Mouse (Mus musculus): ENCODE results near the gene Orm1. TPM values are rescaled to one million over a fixed set of nuclear protein-coding genes. Genes with fewer than 3 reads are reported as not detected.

Orm1 gene
- polyA plus RNA-seq, 1 experiment from 2014 or later = not detected

GRCm38 (mm10) chr4:63362150-63362549, 17.8 kb downstream of the Orm1 start, which contains the start of gene Orm2:
Gene Orm2, plus strand, starts transcription at chr4:63362449.
- no peak within 1 kb of the TSS for H3K9ac ChIP-seq (ENCODE audit: low read length)
- ATAC-seq (ENCODE audit: insufficient number of reproducible peaks, low FRiP score, low TSS enrichment, low read depth) = no peak
- no peak for DNase-seq (ENCODE audit: low spot score)
- H3K9me3 ChIP-seq (ENCODE audit: control insufficient read depth, low read length) = no peaks in the 10 kb centered on the region
- WGBS = 93% methylated on average over 5 of the region's 5 CpGs
- H3K27ac ChIP-seq (replicated peaks; ENCODE audit: low read depth, low read length) = no peak within 1 kb of the TSS
- H3K4me1 ChIP-seq (ENCODE audit: control insufficient read depth, insufficient read depth, low read length) = no peaks in the 10 kb centered on the region
- no peaks in the 10 kb centered on the region for H3K27me3 ChIP-seq (ENCODE audit: control insufficient read depth, insufficient read depth, low read length)
- H3K36me3 ChIP-seq (ENCODE audit: control insufficient read depth, insufficient read depth, low read length) = no peaks in the 10 kb centered on the region
- no peak within 1 kb of the TSS for H3K4me3 ChIP-seq (ENCODE audit: low read depth, low read length)
- no peak within 1 kb of the TSS for H3K4me2 ChIP-seq (ENCODE audit: low read depth, severe bottlenecking)

GRCm38 (mm10) chr4:63368577-63368976, 24.2 kb downstream of the Orm1 start:
- no peaks in the 10 kb centered on the region for H3K9me3 ChIP-seq (ENCODE audit: control insufficient read depth, low read length)
- H3K36me3 ChIP-seq (ENCODE audit: control insufficient read depth, insufficient read depth, low read length) = peaks cover 5% of the 10 kb centered on the region; the same call in 1 of the 2 replicates
- ATAC-seq (ENCODE audit: insufficient number of reproducible peaks, low FRiP score, low TSS enrichment, low read depth) (no peak), DNase-seq (ENCODE audit: low spot score) (peak; percentile 92)
- H3K4me3 ChIP-seq (ENCODE audit: low read depth, low read length) = no peak overlapping the region
- WGBS = 11% methylated on average over 4 of the region's 4 CpGs
- H3K27ac ChIP-seq (replicated peaks; ENCODE audit: low read depth, low read length) = no peak overlapping the region
- H3K27me3 ChIP-seq (ENCODE audit: control insufficient read depth, insufficient read depth, low read length) = no peaks in the 10 kb centered on the region
- H3K9ac ChIP-seq (ENCODE audit: low read length) = no peak overlapping the region
- H3K4me1 ChIP-seq (ENCODE audit: control insufficient read depth, insufficient read depth, low read length) = no peaks in the 10 kb centered on the region
- no peak overlapping the region for H3K4me2 ChIP-seq (ENCODE audit: low read depth, severe bottlenecking)

DNA sequence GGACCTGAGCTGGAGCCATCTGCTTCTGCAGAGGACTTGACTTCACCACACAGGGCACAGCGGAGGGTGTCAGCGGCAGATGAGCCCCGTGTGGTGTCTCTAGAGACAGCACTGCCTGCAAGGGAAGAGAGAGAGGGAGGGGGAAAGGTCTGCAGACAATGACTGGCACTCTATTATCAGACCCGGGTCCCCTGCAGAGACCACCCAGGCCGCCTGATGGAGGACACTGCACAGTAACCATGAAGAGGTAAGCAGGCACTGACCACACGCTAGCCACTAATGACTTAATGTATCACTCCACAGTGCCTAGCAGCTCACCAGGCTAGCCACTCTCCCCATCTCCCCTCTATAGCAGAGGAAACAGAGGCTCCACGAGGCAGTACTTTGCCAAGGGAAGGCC, 26.5 kb downstream of the Orm1 start:
- 63% methylated on average over 7 of the region's 7 CpGs for WGBS
- ATAC-seq (ENCODE audit: insufficient number of reproducible peaks, low FRiP score, low TSS enrichment, low read depth) (no peak), DNase-seq (ENCODE audit: low spot score) (no peak)
- Histone ChIP-seq H3K4me1 (ENCODE audit: control insufficient read depth, insufficient read depth, low read length) (no peaks in the 10 kb centered on the region), H3K9me3 (ENCODE audit: control insufficient read depth, low read length) (no peaks in the 10 kb centered on the region), H3K4me2 (ENCODE audit: low read depth, severe bottlenecking) (no peak overlapping the region), H3K36me3 (ENCODE audit: control insufficient read depth, insufficient read depth, low read length) (peaks cover 10% of the 10 kb centered on the region; the same call in 1 of the 2 replicates), H3K27me3 (ENCODE audit: control insufficient read depth, insufficient read depth, low read length) (no peaks in the 10 kb centered on the region), H3K27ac (replicated peaks; ENCODE audit: low read depth, low read length) (no peak overlapping the region), H3K9ac (ENCODE audit: low read length) (no peak overlapping the region), H3K4me3 (ENCODE audit: low read depth, low read length) (no peak overlapping the region)

GRCm38 (mm10) chr4:63371890-63372289, 27.5 kb downstream of the Orm1 start:
- ATAC-seq (ENCODE audit: insufficient number of reproducible peaks, low FRiP score, low TSS enrichment, low read depth) = no peak
- Histone ChIP-seq H3K4me3 (ENCODE audit: low read depth, low read length) (no peak overlapping the region), H3K9ac (ENCODE audit: low read length) (no peak overlapping the region), H3K9me3 (ENCODE audit: control insufficient read depth, low read length) (no peaks in the 10 kb centered on the region), H3K4me1 (ENCODE audit: control insufficient read depth, insufficient read depth, low read length) (no peaks in the 10 kb centered on the region), H3K27ac (replicated peaks; ENCODE audit: low read depth, low read length) (no peak overlapping the region), H3K27me3 (ENCODE audit: control insufficient read depth, insufficient read depth, low read length) (no peaks in the 10 kb centered on the region), H3K4me2 (ENCODE audit: low read depth, severe bottlenecking) (no peak overlapping the region), H3K36me3 (ENCODE audit: control insufficient read depth, insufficient read depth, low read length) (peaks cover 13% of the 10 kb centered on the region; the same call in 1 of the 2 replicates)
- 72% methylated on average over 3 of the region's 3 CpGs for WGBS
- DNase-seq (ENCODE audit: low spot score) = peak; percentile 54

GRCm38 (mm10) chr4:63373404-63373803, 29.0 kb downstream of the Orm1 start:
- Histone ChIP-seq H3K4me1 (ENCODE audit: control insufficient read depth, insufficient read depth, low read length) (no peaks in the 10 kb centered on the region), H3K4me2 (ENCODE audit: low read depth, severe bottlenecking) (no peak overlapping the region), H3K27ac (replicated peaks; ENCODE audit: low read depth, low read length) (no peak overlapping the region), H3K9ac (ENCODE audit: low read length) (no peak overlapping the region), H3K36me3 (ENCODE audit: control insufficient read depth, insufficient read depth, low read length) (peaks cover 13% of the 10 kb centered on the region; the same call in 1 of the 2 replicates), H3K9me3 (ENCODE audit: control insufficient read depth, low read length) (no peaks in the 10 kb centered on the region), H3K4me3 (ENCODE audit: low read depth, low read length) (no peak overlapping the region), H3K27me3 (ENCODE audit: control insufficient read depth, insufficient read depth, low read length) (no peaks in the 10 kb centered on the region)
- DNase-seq (ENCODE audit: low spot score) = no peak
- ATAC-seq (ENCODE audit: insufficient number of reproducible peaks, low FRiP score, low TSS enrichment, low read depth) = no peak
- 89% methylated on average over 8 of the region's 8 CpGs for WGBS

DNA sequence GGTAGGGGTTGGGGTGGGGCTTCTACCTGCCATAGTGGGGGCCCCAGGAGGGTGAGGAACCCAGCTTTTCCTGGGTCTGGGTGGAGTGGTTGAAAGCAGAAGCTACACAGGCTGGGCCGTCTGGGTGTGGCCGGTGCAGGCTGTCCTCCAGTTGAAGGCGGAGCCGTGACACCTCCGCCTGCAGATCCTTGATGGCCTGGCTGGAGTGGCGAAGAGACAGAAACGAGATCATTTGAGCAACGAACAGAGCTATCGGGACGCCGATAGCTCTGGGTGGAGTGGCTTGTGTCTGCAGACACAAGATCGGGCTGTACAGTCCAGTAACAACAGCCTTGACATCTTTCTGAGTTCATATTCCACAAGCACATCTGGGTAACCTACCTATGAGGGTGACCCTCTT, 30.0 kb downstream of the Orm1 start:
- ATAC-seq (ENCODE audit: insufficient number of reproducible peaks, low FRiP score, low TSS enrichment, low read depth) = no peak
- Histone ChIP-seq H3K27ac (replicated peaks; ENCODE audit: low read depth, low read length) (no peak overlapping the region), H3K9me3 (ENCODE audit: control insufficient read depth, low read length) (no peaks in the 10 kb centered on the region), H3K27me3 (ENCODE audit: control insufficient read depth, insufficient read depth, low read length) (no peaks in the 10 kb centered on the region), H3K4me2 (ENCODE audit: low read depth, severe bottlenecking) (no peak overlapping the region), H3K36me3 (ENCODE audit: control insufficient read depth, insufficient read depth, low read length) (peaks cover 14% of the 10 kb centered on the region), H3K9ac (ENCODE audit: low read length) (no peak overlapping the region), H3K4me3 (ENCODE audit: low read depth, low read length) (no peak overlapping the region), H3K4me1 (ENCODE audit: control insufficient read depth, insufficient read depth, low read length) (no peaks in the 10 kb centered on the region)
- 64% methylated on average over 12 of the region's 12 CpGs for WGBS
- no peak for DNase-seq (ENCODE audit: low spot score)

- Histone ChIP-seq H3K4me2 (ENCODE audit: low read depth, severe bottlenecking) (no peak overlapping the region), H3K36me3 (ENCODE audit: control insufficient read depth, insufficient read depth, low read length) (peaks cover 18% of the 10 kb centered on the region), H3K4me3 (ENCODE audit: low read depth, low read length) (no peak overlapping the region), H3K9me3 (ENCODE audit: control insufficient read depth, low read length) (no peaks in the 10 kb centered on the region), H3K4me1 (ENCODE audit: control insufficient read depth, insufficient read depth, low read length) (no peaks in the 10 kb centered on the region), H3K27ac (replicated peaks; ENCODE audit: low read depth, low read length) (no peak overlapping the region), H3K9ac (ENCODE audit: low read length) (no peak overlapping the region), H3K27me3 (ENCODE audit: control insufficient read depth, insufficient read depth, low read length) (no peaks in the 10 kb centered on the region)
- DNase-seq (ENCODE audit: low spot score) = no peak
- WGBS = 46% methylated on average over 1 of the region's 1 CpGs
- ATAC-seq (ENCODE audit: insufficient number of reproducible peaks, low FRiP score, low TSS enrichment, low read depth) = no peak
Observed at GRCm38 (mm10) chr4:63375367-63375766, 31.0 kb downstream of the Orm1 start.

- H3K4me2 ChIP-seq (ENCODE audit: low read depth, severe bottlenecking) = no peak overlapping the region
- H3K36me3 ChIP-seq (ENCODE audit: control insufficient read depth, insufficient read depth, low read length) = peaks cover 28% of the 10 kb centered on the region
- H3K27me3 ChIP-seq (ENCODE audit: control insufficient read depth, insufficient read depth, low read length) = no peaks in the 10 kb centered on the region
- H3K27ac ChIP-seq (replicated peaks; ENCODE audit: low read depth, low read length) = no peak overlapping the region
- no peak overlapping the region for H3K9ac ChIP-seq (ENCODE audit: low read length)
- no peaks in the 10 kb centered on the region for H3K4me1 ChIP-seq (ENCODE audit: control insufficient read depth, insufficient read depth, low read length)
- ATAC-seq (ENCODE audit: insufficient number of reproducible peaks, low FRiP score, low TSS enrichment, low read depth) (no peak), DNase-seq (ENCODE audit: low spot score) (no peak)
- WGBS = 67% methylated on average over 7 of the region's 7 CpGs
- H3K9me3 ChIP-seq (ENCODE audit: control insufficient read depth, low read length) = no peaks in the 10 kb centered on the region
- no peak overlapping the region for H3K4me3 ChIP-seq (ENCODE audit: low read depth, low read length)
Observed at GRCm38 (mm10) chr4:63377483-63377882, 33.1 kb downstream of the Orm1 start.

- ATAC-seq (ENCODE audit: insufficient number of reproducible peaks, low FRiP score, low TSS enrichment, low read depth) = no peak
- Histone ChIP-seq H3K4me2 (ENCODE audit: low read depth, severe bottlenecking) (no peak overlapping the region), H3K9me3 (ENCODE audit: control insufficient read depth, low read length) (no peaks in the 10 kb centered on the region), H3K36me3 (ENCODE audit: control insufficient read depth, insufficient read depth, low read length) (peaks cover 18% of the 10 kb centered on the region), H3K4me1 (ENCODE audit: control insufficient read depth, insufficient read depth, low read length) (no peaks in the 10 kb centered on the region), H3K27me3 (ENCODE audit: control insufficient read depth, insufficient read depth, low read length) (no peaks in the 10 kb centered on the region), H3K27ac (replicated peaks; ENCODE audit: low read depth, low read length) (no peak overlapping the region), H3K9ac (ENCODE audit: low read length) (no peak overlapping the region), H3K4me3 (ENCODE audit: low read depth, low read length) (no peak overlapping the region)
- 92% methylated on average over 4 of the region's 4 CpGs for WGBS
- no peak for DNase-seq (ENCODE audit: low spot score)
Observed at GRCm38 (mm10) chr4:63382676-63383369, 38.5 kb downstream of the Orm1 start.

All from limb, embryonic 11.5 days (tissue).